Mouse (Mus musculus) telencephalon, adult 2 months (tissue): Measurements from ENCODE around the gene Hc.

Experiments used
- DNase-seq: peaks from one replicate; pipeline ENCODE4 v3.0.0-alpha.2; 2011; ENCODE audit warnings: low read depth, low spot score

Gene Hc

GRCm38 (mm10) chr2:34954344-34954743, 106.9 kb downstream of the Hc start:
- no peak for DNase-seq

DNA sequence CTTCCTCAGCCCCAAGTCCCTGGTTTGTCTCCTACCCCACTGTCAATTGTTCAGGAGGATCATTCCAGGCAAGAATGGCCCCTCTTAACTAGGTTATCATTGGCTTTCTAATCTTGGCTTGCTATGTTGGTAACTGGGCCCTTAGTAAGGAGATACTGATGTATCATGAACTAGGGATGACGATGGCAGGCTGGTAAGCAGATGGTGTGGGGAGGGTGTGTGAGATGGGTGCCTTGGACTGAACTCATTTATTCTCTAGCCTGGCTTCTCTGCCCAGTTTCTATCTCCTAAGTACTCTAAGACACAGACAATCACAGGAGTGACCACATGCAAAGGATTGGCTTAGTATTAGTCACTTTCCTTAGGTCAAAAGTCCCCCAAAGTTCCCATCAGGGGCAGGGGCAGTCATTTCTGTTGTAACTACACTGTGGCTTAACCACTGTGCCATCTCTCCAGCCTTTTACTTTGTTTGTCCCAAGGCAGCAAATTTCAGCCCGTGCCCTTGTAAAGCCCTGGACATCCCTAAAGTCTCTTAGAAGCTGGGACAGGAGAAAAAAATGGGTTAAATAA, 107.6 kb downstream of the Hc start:
- DNase-seq = no peak

- no peak for DNase-seq
Observed at GRCm38 (mm10) chr2:34953018-34953417, 108.2 kb downstream of the Hc start.

GRCm38 (mm10) chr2:34951469-34951868, 109.8 kb downstream of the Hc start:
- DNase-seq = no peak

DNA sequence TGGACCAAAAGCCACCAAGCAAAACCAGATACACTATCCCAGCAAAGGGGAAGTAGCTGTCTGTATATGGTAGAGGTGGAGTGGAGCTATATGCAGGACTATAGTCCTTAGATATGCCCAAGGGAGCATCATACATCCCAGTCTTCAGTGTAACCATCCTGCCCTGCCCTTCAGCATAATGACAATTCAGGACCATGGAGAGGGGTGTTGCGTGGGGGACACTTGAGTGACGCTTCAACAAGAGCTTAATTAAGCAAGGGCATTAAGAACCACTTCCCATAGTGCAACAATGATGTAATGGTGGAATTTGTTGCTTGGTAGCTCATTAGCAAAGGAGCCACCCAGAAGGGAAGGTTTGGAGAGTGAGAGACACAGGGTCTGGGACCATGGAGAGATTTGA, 112.6 kb downstream of the Hc start:
- no peak for DNase-seq

GRCm38 (mm10) chr2:34946046-34946445, 115.2 kb downstream of the Hc start:
- DNase-seq = no peak

DNA sequence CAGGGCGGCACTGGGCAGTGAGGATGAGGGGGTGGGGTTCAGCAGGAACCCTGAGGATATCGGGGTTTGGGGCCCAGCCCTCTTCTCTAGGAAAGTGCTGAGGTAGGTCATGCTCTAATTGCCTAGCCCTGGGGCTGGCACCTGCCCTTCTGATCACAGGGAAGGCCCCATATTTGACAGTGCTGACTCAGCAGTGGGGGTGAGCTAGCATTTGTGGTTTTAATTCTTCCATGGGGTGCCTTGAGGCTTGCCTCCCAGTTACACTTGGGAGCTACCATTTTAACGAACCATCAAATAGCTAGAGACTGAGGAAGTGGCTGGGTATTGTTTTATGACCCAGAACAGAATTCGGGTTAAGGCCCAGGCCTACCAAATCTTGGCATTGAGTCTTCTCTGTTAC, 115.7 kb downstream of the Hc start:
- DNase-seq = no peak

DNA sequence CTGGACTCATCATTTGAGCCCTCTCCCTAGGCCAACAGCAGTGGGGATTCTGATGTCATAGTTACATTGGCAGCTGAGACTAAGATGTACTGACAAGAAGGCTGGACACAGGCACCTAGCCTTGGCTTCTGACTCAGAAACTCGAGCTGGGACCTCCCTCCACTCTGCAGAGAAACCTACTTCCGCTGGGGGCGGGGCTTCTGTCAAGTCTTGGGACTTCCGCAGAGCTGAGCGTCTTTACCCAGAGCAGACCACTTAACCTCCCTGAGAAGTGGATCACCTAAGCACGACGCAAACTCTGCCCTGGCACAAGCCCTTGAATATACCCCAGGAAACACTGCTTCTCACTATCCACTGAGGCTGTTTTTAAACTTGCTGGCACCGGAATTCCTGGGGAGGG, 116.5 kb downstream of the Hc start:
- no peak for DNase-seq

GRCm38 (mm10) chr2:34943556-34944120, 117.6 kb downstream of the Hc start:
- DNase-seq = no peak

DNA sequence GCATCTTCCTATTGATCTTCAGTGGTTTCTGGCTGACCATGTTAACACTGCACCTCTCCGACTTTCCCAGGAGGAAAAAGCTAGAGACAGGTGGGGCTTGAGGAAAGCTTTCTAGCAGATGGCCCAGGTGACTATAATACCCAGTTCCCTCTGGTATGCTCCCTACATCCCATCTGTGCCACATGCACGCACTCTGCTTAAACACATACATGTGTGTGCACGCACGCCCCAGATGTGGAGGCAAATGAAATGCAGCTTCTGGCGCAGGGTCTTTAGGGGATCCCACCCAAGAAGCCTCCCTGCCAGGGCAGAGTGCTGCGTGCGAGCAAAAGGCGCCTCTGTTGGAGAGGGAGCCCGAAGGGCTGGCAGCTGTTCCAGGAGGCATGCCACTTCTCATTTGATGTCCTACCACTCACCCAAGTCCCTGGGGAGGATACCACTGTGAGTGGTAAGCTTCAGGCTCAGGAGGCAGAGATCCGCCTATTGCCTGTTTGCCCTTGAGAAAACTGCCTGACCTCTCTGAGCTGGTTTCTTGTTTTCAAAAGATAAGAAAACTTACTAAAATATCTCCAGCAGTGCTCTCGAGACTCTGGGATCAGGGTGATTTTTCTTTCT, 120.1 kb downstream of the Hc start:
- DNase-seq = no peak

GRCm38 (mm10) chr2:34940246-34940645, 121.0 kb downstream of the Hc start:
- DNase-seq = no peak

GRCm38 (mm10) chr2:34938269-34939208, 122.7 kb downstream of the Hc start:
- DNase-seq = no peak

- no peak for DNase-seq
Observed at GRCm38 (mm10) chr2:34937460-34937859, 123.8 kb downstream of the Hc start.
